Mouse (Mus musculus) CD4-positive naive resting alpha-beta T cell, adult 57 days (primary cell): ENCODE data around the gene Anapc5. TPM values are rescaled to one million over a fixed set of nuclear protein-coding genes. Genes with fewer than 3 reads are reported as not detected.

ENCODE experiments used
- total RNA-seq: library from RNA; stranded (reverse); gene quantifications from one replicate; pipeline ENCODE4 v1.2.4, GENCODE M21; 2023

Anapc5 gene
- 255 TPM for total RNA-seq

DNA sequence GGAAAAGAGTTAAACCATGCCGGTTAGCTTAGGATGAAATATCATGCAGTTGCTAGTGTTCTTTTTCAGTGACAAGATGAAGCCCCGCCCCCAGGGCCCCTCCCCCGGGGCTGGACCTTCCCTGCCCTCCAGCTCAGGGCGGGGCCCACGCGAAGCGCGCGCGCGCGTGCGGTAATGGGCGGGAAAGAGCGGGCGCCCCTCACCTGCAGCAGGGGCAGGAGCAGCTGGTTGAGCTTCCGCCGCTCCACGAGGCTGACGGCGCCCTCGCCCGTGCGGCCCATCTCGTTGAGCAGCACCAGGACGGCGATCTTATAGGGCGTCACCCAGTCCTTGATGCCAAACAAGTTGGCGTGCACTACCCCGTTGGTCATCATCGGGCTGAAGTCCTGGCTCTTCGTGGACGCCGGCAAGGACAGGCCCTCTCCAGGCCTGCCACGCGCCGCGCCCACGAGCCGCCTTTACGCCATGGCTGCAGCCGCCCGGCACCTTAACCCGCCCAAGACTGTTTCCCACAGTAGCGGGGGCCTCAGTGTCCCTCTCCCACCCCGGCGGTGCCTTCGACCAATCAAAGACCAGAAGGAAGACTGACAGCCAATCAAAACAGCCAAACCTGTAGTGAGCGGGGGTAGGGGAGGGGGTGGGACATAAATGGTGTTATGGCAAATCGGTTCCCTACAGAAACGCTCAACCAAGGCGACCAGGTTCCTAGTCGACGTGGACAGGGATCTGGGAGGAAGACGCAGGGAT, at the start of gene Anapc5:
Gene Anapc5 (minus strand): TSS at position 563 of the 747 bp plus-strand sequence.

GRCm38 (mm10) chr5:122849521-122850318, 28.6 kb upstream of the Anapc5 start, which contains the start of gene Rnf34:
Gene Rnf34, plus strand, starts transcription at chr5:122850048.

GRCm38 (mm10) chr5:122779277-122779834, 41.8 kb downstream of the Anapc5 start, which contains the start of gene Camkk2:
Gene Camkk2, minus strand, starts transcription at chr5:122779409.

Other genes starting within 250 kb of the Anapc5 start
- 7.5 TPM for gene Ift81, start 206.8 kb downstream of the Anapc5 start, total RNA-seq
- gene P2rx7, start 177.4 kb downstream of the Anapc5 start, total RNA-seq: 35.1 TPM
- 74.2 TPM for gene P2rx4, start 113.8 kb downstream of the Anapc5 start, total RNA-seq
- gene Camkk2, start 41.9 kb downstream of the Anapc5 start, total RNA-seq: 27.2 TPM
- gene Rnf34, start 28.7 kb upstream of the Anapc5 start, total RNA-seq: 31.6 TPM
- gene Kdm2b, start 168.5 kb upstream of the Anapc5 start, total RNA-seq: 77.0 TPM
- gene Orai1, start 193.7 kb upstream of the Anapc5 start, total RNA-seq: 87.2 TPM
- gene Morn3, start 225.7 kb upstream of the Anapc5 start, total RNA-seq: not detected
- gene Tmem120b, start 247.1 kb upstream of the Anapc5 start, total RNA-seq: 8.4 TPM